Mouse (Mus musculus) lung, postnatal 14 days (tissue): ENCODE data around the gene Ntmt1.

Source experiments
- DNase-seq: peaks from one replicate; pipeline ENCODE4 v3.0.0; 2021

Ntmt1 gene

GRCm38 (mm10) chr2:30807648-30808295, at the start of gene Ntmt1:
TSS of gene Ntmt1 (plus strand) at chr2:30807826.
- DNase-seq = peak; percentile 99

- DNase-seq = peak; percentile 95
Measured at GRCm38 (mm10) chr2:30758341-30759087, 49.1 kb upstream of the Ntmt1 start.

GRCm38 (mm10) chr2:30759088-30759374, 48.6 kb upstream of the Ntmt1 start:
- no peak for DNase-seq

- DNase-seq = no peak
Measured at GRCm38 (mm10) chr2:30759442-30759841, 48.2 kb upstream of the Ntmt1 start.

GRCm38 (mm10) chr2:30759858-30760547, 47.6 kb upstream of the Ntmt1 start:
- DNase-seq = no peak

- no peak for DNase-seq
Measured at GRCm38 (mm10) chr2:30760706-30761105, 46.9 kb upstream of the Ntmt1 start.

- no peak for DNase-seq
Measured at GRCm38 (mm10) chr2:30766446-30766845, 41.2 kb upstream of the Ntmt1 start.

- no peak for DNase-seq
Measured at GRCm38 (mm10) chr2:30767626-30768240, 39.9 kb upstream of the Ntmt1 start.

GRCm38 (mm10) chr2:30768529-30768928, 39.1 kb upstream of the Ntmt1 start:
- no peak for DNase-seq

- DNase-seq = no peak
Measured at GRCm38 (mm10) chr2:30769187-30769586, 38.4 kb upstream of the Ntmt1 start.

GRCm38 (mm10) chr2:30771368-30771805, 36.2 kb upstream of the Ntmt1 start:
- no peak for DNase-seq

GRCm38 (mm10) chr2:30771806-30772460, 35.7 kb upstream of the Ntmt1 start:
- DNase-seq = peak; percentile 63

- peak; percentile 61 for DNase-seq
Measured at GRCm38 (mm10) chr2:30772581-30773312, 34.9 kb upstream of the Ntmt1 start.

- no peak for DNase-seq
Measured at GRCm38 (mm10) chr2:30773313-30774005, 34.2 kb upstream of the Ntmt1 start.

GRCm38 (mm10) chr2:30775955-30776354, 31.7 kb upstream of the Ntmt1 start:
- no peak for DNase-seq

GRCm38 (mm10) chr2:30777266-30777665, 30.4 kb upstream of the Ntmt1 start:
- no peak for DNase-seq

GRCm38 (mm10) chr2:30778235-30778634, 29.4 kb upstream of the Ntmt1 start:
- DNase-seq = no peak

- DNase-seq = no peak
Measured at GRCm38 (mm10) chr2:30779241-30779640, 28.4 kb upstream of the Ntmt1 start.

- no peak for DNase-seq
Measured at GRCm38 (mm10) chr2:30782312-30783290, 25.0 kb upstream of the Ntmt1 start.

GRCm38 (mm10) chr2:30783346-30783745, 24.3 kb upstream of the Ntmt1 start:
- DNase-seq = peak; percentile 75
